Mouse (Mus musculus) urinary bladder, postnatal 36 days (tissue): ENCODE data around the gene Wasf1.

ENCODE experiments used
- DNase-seq, 2 experiments: peaks; one replicate each; pipeline ENCODE4 v3.0.0; 2022; ENCODE audit warnings: low spot score in 2 of 2, mixed read lengths in 1 of 2

The Wasf1 gene

DNA sequence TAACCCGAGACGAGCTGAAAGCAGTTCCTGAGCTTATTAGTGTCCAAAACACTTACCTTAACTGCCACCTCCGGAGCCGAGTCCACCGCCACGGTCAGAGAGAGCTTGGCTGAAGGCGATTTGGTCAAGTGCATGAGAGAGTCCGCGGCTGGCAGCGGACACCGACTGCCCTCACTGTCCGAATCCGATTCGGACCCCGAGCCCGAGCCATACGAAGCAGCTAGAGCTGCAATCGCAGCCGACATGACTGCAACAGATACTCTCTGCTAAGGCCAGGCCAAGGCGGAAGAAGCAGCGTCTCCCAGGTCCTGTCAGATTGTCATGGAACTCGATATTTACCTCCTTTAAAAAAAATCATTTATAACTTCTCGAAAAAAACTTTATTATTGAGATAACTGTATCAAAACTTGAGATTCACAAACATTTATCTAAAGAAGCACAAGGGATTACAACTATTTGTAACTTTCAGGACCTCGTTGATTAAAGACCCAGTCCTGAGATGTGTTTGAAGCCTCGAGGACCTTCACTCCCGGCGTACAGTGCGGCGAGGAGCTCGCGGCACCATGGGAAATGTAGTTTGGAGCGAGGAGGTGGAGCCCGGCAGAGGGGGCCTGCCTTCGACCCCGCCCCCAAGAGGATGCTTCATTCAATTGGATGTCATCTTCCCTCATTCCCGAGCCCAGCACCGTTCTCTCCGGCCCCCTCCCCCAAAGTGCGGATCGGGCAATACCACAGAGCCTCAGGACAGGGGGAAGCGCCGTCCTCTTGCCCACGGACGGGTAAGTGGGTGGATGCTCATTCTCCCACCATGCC, at the start of gene Wasf1, which contains the start of gene Cdc40:
Gene Wasf1 (plus strand): TSS at position 645 of the 813 bp plus-strand sequence.
Gene Cdc40 (minus strand): TSS at position 481 of the 813 bp plus-strand sequence.
- DNase-seq: peak; percentile 89 to 94

- peak in 1 of 2 experiments; percentile 27 for DNase-seq
Measured at GRCm38 (mm10) chr10:40840086-40840485, 43.2 kb upstream of the Wasf1 start.

DNA sequence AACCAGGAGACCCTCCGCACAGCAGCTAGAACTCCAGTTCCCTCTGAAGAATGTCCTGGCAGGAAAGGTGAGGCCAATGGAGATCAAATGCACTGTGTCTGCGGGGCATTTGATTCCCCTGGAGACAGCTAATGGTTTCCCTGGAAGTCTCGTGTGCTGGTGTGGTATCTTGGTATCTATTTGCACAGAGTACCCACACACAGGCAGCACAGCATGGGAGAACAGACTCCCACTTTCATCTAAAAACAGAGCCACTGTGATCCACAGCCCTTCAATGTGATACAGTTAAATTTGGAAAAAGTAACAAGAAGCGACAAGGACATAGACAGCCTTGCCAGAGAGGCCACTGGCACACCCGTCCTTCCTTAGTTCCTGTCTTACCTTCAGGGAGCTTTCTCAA, 39.4 kb upstream of the Wasf1 start:
- DNase-seq: no peak

GRCm38 (mm10) chr10:40844546-40844945, 38.7 kb upstream of the Wasf1 start:
- no peak for DNase-seq

GRCm38 (mm10) chr10:40845626-40846025, 37.6 kb upstream of the Wasf1 start:
- DNase-seq: no peak

DNA sequence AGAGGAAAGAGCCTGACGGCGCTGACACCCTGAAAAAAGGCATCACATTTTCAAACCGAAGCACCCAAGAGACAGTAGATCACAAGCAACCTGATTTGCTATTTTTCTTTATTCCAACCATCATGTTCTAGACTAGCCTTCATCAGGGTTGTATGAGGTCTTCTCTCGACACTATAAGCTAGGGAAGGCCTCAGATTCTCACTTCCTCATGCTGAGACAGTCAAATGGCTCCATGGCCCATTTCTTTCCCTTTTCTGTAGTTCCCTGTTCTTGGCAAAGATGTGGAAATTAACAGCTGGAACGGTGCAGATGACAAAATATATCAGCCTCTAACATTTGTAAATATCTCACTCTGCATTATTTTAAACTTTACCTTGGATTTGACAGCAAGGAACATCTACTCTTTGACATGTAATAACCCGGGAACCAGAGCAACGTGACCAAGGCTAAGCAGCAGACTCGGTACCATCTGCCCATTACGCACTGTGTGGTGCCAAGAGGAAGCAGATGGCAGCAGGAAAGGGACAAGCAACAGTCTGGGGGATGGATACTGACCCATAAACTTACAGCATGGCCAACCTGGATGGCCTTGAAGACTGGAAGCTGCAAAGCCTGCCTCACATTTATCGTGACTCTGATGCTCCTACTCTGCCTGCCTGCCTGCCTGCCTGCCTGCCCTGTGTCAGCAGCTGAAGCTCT, 36.0 kb upstream of the Wasf1 start:
- DNase-seq: no peak

DNA sequence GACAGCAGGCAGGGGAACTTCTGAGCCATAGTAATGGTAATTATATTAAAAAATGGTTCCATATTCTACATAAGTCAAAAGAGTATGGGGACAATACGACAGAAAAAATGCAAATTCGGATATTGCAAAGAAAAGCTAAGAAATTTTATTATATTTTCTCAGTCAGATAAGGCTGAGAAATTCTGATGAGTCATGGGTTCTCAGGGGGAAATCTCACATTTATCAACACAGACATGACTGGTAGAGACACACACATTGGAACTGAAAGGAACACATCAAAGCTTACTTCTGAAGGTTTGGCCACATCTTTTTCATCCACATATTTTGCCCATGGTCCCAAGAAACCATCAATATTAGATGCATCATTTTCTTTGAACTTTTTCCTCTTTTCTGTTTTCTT, 32.6 kb upstream of the Wasf1 start:
- DNase-seq: no peak

DNA sequence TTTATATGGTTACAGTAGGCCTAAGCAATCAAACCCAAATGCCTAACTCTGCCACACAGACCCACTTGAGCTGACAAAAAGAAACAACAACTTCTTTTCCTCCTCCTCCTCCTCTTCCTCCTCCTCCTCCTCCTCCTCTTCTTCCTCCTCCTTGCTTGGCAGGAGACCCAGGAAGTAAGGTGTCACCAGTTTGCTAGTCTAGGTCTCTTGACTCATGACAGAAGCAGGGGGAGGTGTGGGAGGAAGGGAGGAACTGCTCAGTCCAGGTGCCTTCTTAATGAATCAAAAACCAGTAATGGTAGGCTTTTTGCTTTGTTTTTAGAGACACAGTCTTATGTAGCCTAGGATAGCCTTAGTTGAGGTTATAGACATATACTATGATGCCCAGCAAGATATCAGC, 32.1 kb upstream of the Wasf1 start:
- no peak for DNase-seq

DNA sequence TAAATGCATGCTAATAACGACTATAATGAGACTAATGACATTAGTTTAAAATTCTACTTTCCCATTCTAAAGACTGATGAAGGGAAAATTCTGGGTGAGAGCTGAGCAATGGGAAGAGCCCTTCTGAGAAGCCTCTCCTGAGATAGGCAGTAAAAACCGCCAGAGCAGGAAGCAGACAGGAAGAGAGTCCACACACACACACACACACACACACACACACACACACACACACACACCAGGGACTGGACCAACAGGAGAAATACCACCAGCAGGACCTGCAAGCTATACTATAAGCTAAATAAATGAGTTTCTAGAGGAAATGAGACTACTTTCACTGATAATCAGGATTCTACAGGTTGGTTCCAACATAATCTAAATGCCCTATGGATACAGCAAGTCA, 27.7 kb upstream of the Wasf1 start:
- DNase-seq: no peak

- no peak for DNase-seq
Measured at GRCm38 (mm10) chr10:40856703-40857102, 26.6 kb upstream of the Wasf1 start.

- no peak for DNase-seq
Measured at GRCm38 (mm10) chr10:40857599-40857998, 25.7 kb upstream of the Wasf1 start.

- DNase-seq: no peak
Measured at GRCm38 (mm10) chr10:40868081-40868480, 15.2 kb upstream of the Wasf1 start.

DNA sequence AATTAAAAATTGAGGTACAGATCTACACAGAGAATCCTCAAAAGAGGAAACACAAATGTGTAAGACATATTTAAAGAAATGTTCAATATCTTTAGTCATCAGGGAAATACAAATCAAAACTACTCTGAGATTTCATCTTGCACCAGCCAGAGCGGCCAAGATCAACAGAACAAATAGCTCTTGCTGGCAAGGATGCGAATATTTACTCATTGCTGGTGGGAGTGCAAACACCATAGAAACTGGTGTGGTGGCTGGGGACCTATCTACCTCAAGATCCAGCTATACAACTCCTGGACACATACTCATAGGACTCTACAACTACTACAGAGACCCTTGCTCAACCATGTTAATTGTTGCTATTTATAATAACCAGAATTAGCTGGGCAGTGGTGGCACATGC, 12.0 kb upstream of the Wasf1 start:
- DNase-seq: no peak

DNA sequence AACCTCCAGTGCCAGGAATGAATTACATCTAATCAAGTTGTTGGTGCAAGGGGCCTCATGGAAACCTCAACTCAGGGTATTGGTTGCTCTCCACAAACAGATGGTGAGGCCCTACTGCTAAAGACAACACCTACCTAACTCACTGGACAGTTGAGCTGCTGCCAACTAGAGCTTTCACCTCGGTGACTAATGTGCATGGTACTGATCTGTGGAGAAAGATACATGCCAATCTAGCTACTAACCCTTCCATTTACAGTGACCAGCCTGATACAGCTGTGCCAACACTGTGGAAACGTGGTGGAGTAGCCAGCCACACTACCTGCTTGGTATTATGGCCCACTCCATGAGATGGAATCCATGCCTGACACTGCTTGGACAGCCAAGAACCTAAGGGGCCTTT, 11.2 kb upstream of the Wasf1 start:
- no peak for DNase-seq

DNA sequence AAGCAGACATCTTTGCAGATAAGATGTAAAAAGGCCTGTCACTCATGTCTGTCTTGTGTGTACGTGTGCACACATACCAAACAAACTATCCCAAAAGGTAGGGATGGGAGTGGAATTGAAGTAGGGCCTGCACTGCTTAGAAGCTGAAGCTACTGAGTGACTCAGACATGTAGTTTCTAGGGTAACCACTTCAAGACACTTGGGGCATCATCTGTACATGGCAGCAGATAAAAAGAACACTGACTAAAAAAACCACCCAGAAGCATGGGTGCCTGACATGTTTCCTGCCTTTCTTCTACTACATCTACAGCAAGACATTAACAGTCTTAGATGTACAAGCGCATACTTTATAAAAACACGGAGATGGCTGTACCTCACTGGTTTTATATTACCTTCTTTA, 5.0 kb upstream of the Wasf1 start:
- DNase-seq: no peak

GRCm38 (mm10) chr10:40879969-40880368, 3.3 kb upstream of the Wasf1 start:
- no peak for DNase-seq

DNA sequence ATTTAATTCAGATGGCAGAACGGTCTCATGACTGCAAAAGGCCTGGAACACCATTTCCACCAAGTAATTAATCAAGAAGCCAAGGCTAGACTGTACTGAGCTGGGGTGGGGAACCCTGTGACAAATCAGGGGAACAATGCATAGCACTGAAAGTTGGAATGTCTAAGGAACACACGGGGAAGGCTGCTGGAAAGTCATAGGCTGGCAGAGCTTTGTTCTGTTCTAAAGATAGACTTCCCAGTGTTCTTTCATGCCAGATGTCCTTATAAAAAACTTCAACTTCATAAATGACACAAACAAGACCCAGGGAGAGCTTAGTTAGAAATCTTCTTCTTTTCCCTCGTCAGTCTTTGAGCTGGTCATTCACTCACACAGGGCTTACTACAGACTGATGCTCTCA, 2.0 kb upstream of the Wasf1 start:
- no peak for DNase-seq

DNA sequence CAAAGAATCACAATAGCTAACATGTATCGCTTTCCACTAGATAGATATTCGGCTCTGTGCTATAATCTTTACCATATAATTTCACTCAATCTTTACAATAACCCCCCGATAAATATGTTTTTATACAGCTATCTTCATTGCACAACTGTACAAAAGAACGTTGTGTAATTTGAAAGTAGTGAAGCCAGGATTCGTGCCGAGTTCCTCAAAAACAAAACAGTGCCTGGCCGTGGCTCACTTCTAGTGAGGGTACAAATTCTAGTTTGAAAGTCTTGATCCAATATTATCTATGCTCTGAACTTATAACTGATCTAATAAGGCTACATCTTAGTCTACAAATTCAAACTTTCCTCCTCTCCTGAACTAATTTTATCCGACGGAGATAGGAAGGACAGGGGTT, 942 bp upstream of the Wasf1 start:
- DNase-seq: no peak

DNA sequence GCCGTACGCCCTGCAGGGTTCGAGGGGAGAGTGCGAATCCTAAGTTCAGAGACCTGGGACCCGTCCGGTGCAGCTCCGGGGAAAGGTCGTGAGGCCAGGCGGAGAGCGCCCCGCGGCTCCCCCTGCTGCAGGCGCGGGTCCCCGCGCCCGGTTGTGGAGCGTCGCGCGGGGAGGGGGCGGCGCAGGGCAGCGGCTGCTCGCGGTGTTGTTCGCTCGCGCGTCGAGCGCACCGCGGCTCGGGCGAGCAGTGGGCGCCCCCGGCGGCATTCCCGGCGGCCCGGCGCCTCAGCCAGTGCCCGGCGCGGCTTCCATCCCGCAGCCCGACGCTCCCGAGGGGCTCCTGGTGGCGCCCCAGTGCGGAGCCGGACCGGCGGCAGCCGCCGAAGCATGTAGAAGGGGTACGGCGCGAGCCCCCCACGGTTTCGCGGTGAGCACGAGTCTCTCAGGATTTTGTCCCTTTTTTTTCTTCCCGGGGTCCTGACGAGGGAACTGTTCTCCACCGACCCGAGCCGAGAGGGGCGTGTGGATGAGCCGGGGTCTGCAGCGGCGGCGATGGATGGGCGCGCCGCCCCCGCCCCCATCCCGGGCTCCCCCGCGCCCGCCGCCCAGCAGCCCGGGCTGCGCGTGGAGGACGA, 486 bp downstream of the Wasf1 start:
- no peak for DNase-seq

- peak; percentile 7 to 11 for DNase-seq
Measured at GRCm38 (mm10) chr10:40884279-40884806, 1.1 kb downstream of the Wasf1 start.

DNA sequence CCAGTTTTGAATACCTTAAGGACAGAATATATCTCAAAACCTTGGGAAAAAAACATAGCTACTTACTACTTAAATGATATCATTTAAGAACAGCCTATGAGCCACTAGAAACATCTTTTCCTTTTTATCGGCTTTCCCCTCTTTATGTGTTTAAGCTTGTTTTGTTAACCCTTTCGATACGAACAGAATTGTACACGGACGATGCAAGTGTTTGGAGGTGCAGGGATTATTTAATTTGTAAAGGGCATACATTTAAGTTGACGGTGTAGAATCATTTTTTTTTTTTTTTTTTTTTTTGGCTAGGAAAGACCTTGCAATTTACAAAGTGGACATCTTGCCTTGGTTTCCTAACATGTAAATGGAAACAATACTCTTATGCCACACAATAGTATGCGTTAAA, 2.2 kb downstream of the Wasf1 start:
- DNase-seq: no peak

DNA sequence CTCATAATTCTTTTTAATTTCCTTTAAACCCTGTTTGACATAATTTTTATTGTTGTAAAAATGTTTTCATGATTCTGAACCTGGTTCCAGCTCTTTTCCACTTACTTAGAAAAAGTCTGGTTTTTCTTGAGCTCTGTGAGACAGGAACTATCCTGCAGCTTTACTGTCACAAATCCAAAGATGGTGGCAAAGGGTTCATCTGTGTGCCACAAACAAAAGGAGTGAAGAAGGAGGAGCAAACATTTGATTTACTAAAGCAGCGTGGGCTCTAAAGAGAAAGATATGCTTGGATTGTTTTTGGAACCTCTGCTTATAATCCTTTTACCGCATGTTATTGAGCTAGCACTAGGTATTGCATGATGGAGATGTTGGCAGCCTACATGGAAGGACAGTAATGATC, 4.0 kb downstream of the Wasf1 start:
- DNase-seq: no peak
